Mouse (Mus musculus) E14TG2a.4 (cell line): ENCODE measurements around the gene Ubqln1.

Source experiments
- CTCF ChIP-seq: conservative IDR thresholded peaks from 2 replicates; pipeline ENCODE4 v1.5.1; 2014; ENCODE audit warnings: low read length
- NANOG ChIP-seq: IDR thresholded peaks from 2 replicates; pipeline ENCODE4 v1.6.1; 2014; ENCODE audit warnings: borderline replicate concordance, low read length, mixed read lengths

- no peak for TF ChIP-seq CTCF
- no peak for TF ChIP-seq NANOG
Observed at GRCm38 (mm10) chr13:58129687-58130246, 85.7 kb downstream of the Ubqln1 start.
